Mouse (Mus musculus) limb, embryonic 13.5 days (tissue): ENCODE data around the gene Galntl6. TPM values are rescaled to one million over a fixed set of nuclear protein-coding genes. Genes with fewer than 3 reads are reported as not detected.

ENCODE experiments used
- ATAC-seq: fragments of 200-750 bp; cut with Nextera tagmentation; 2 replicates; pipeline ENCODE4 v1.8.0; 2017; ENCODE audit warnings: low read depth, moderate number of reproducible peaks, moderate TSS enrichment; ENCODE audit not compliant: low FRiP score
- H3K27ac ChIP-seq: fragments of 300-500 bp; sonication (generic); 2 replicates; pipeline ENCODE4 v1.5.1; 2015; ENCODE audit warnings: inconsistent platforms, mild to moderate bottlenecking, moderate library complexity
- H3K27me3 ChIP-seq: fragments of 300-500 bp; sonication (generic); 2 replicates; pipeline ENCODE4 v1.6.1; 2015; ENCODE audit warnings: mild to moderate bottlenecking, inconsistent platforms
- H3K36me3 ChIP-seq: fragments of 300-500 bp; sonication (generic); 2 replicates; pipeline ENCODE4 v1.6.1; 2015; ENCODE audit warnings: inconsistent platforms, mild to moderate bottlenecking, moderate library complexity
- H3K4me1 ChIP-seq: fragments of 300-500 bp; sonication (generic); 2 replicates; pipeline ENCODE4 v1.6.1; 2015; ENCODE audit warnings: inconsistent platforms
- H3K4me2 ChIP-seq: fragments of 300-500 bp; sonication (generic); replicated peaks from 2 replicates; pipeline ENCODE4 v1.6.1; 2015; ENCODE audit warnings: inconsistent platforms, mild to moderate bottlenecking, moderate library complexity
- H3K4me3 ChIP-seq: fragments of 300-500 bp; sonication (generic); 2 replicates; pipeline ENCODE4 v1.5.1; 2015; ENCODE audit warnings: moderate library complexity, mild to moderate bottlenecking, inconsistent platforms
- H3K9ac ChIP-seq: fragments of 300-500 bp; sonication (generic); 2 replicates; pipeline ENCODE4 v1.6.1; 2015; ENCODE audit warnings: mild to moderate bottlenecking, inconsistent platforms
- H3K9me3 ChIP-seq: fragments of 300-500 bp; sonication (generic); 2 replicates; pipeline ENCODE4 v1.6.1; 2016; ENCODE audit warnings: inconsistent platforms
- WGBS: fragments of 180-500 bp; shearing (Covaris S2); methylation state at CpG from one replicate; pipeline ENCODE4 v1.1.7; 2015; 5-methylcytosine and 5-hydroxymethylcytosine counted together
- polyA plus RNA-seq: library from polyadenylated mRNA; unstranded; fragments of >200 nt; fragmentation: Nextera tagmentation; extraction: Ambion mirVana; gene quantifications from 2 replicates; pipeline ENCODE4 v1.2.1, GENCODE M21; 2015

Galntl6 gene
- polyA plus RNA-seq, 1 experiment from 2014 or later: 1.5 TPM

DNA sequence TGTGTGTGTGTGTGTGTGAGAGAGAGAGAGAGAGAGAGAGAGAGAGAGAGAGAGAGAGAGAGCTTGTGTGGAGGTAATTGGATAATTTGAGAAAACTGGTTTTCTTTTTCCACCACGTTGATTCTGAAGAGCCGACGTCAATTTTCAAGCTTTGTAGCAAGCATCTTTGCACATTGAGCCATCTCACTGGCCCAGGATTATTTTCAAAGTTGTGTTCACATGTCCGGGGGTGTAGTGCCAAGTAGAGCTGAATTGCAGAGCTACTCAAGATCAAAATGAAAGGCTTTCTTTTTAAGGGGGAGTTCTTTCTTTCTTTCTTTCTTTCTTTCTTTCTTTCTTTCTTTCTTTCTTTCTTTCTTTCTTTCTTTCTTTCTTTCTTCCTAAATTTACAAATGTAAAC is 1022.3 kb downstream of the Galntl6 start:
- H3K4me2 ChIP-seq: no peak overlapping the region
- H3K36me3 ChIP-seq: no peaks in the 10 kb centered on the region
- H3K27ac ChIP-seq: no peak overlapping the region
- no peak overlapping the region for H3K9ac ChIP-seq
- no peaks in the 10 kb centered on the region for H3K27me3 ChIP-seq
- no peak overlapping the region for H3K4me3 ChIP-seq
- H3K9me3 ChIP-seq: no peaks in the 10 kb centered on the region
- WGBS: 82% methylated on average over 4 of the region's 4 CpGs
- no peaks in the 10 kb centered on the region for H3K4me1 ChIP-seq
- no peak for ATAC-seq

- H3K4me3 ChIP-seq: no peak overlapping the region
- H3K27ac ChIP-seq: no peak overlapping the region
- H3K4me1 ChIP-seq: no peaks in the 10 kb centered on the region
- no peaks in the 10 kb centered on the region for H3K27me3 ChIP-seq
- no peak overlapping the region for H3K4me2 ChIP-seq
- H3K36me3 ChIP-seq: no peaks in the 10 kb centered on the region
- ATAC-seq: no peak
- no peaks in the 10 kb centered on the region for H3K9me3 ChIP-seq
- no peak overlapping the region for H3K9ac ChIP-seq
These were observed 1023.6 kb downstream of the Galntl6 start for GRCm38 (mm10) chr8:57888831-57889230.

DNA sequence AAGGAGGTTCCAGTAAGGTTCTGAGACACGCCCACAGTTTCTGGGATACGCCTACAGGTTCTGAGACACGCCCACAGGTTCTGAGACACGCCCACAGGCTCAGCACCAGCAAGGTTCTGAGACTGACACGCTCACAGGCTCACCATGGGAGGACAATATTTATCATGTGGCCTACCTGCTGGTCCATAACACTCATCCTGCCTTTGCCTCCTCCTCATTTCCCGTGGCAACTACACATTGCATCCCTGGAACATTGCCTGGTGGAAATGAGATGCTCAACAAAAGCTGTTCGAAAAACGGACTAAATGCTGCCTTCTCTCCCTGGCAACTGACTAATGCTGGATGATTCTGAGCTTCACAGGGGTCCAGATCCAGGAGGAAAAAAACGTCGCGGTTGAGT is 1033.0 kb downstream of the Galntl6 start:
- no peak for ATAC-seq
- H3K4me1 ChIP-seq: no peaks in the 10 kb centered on the region
- no peaks in the 10 kb centered on the region for H3K36me3 ChIP-seq
- no peaks in the 10 kb centered on the region for H3K9me3 ChIP-seq
- H3K4me2 ChIP-seq: no peak overlapping the region
- no peak overlapping the region for H3K4me3 ChIP-seq
- no peak overlapping the region for H3K27ac ChIP-seq
- WGBS: 65% methylated on average over 11 of the region's 11 CpGs
- no peak overlapping the region for H3K9ac ChIP-seq
- H3K27me3 ChIP-seq: no peaks in the 10 kb centered on the region

GRCm38 (mm10) chr8:57849074-57849473 is 1063.4 kb downstream of the Galntl6 start:
- H3K9me3 ChIP-seq: no peaks in the 10 kb centered on the region
- H3K27me3 ChIP-seq: no peaks in the 10 kb centered on the region
- ATAC-seq: no peak
- no peak overlapping the region for H3K4me3 ChIP-seq
- H3K27ac ChIP-seq: no peak overlapping the region
- H3K4me2 ChIP-seq: no peak overlapping the region
- H3K4me1 ChIP-seq: no peaks in the 10 kb centered on the region
- H3K9ac ChIP-seq: no peak overlapping the region
- H3K36me3 ChIP-seq: no peaks in the 10 kb centered on the region

DNA sequence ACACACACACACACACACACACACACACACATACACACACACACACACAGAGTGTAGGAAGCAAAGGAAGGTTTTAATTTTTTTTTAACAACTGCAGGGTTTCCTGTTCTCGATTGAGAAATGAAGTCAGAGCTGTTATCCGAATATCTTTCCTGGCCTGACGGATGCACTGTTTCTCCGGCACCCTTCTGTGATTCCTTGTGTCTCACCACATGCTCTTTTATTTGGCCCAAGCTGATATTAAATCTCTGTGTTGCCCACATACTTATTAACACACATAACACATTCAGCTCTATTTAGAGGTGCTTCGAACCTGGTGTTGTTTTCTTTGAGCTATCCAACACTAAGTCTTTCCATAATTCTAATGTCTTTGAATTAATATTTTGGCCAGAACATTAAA is 1069.0 kb downstream of the Galntl6 start:
- H3K27me3 ChIP-seq: no peaks in the 10 kb centered on the region
- 70% methylated on average over 5 of the region's 5 CpGs for WGBS
- no peaks in the 10 kb centered on the region for H3K36me3 ChIP-seq
- no peak overlapping the region for H3K9ac ChIP-seq
- H3K4me3 ChIP-seq: no peak overlapping the region
- no peaks in the 10 kb centered on the region for H3K4me1 ChIP-seq
- H3K4me2 ChIP-seq: no peak overlapping the region
- no peaks in the 10 kb centered on the region for H3K9me3 ChIP-seq
- ATAC-seq: no peak
- H3K27ac ChIP-seq: no peak overlapping the region

DNA sequence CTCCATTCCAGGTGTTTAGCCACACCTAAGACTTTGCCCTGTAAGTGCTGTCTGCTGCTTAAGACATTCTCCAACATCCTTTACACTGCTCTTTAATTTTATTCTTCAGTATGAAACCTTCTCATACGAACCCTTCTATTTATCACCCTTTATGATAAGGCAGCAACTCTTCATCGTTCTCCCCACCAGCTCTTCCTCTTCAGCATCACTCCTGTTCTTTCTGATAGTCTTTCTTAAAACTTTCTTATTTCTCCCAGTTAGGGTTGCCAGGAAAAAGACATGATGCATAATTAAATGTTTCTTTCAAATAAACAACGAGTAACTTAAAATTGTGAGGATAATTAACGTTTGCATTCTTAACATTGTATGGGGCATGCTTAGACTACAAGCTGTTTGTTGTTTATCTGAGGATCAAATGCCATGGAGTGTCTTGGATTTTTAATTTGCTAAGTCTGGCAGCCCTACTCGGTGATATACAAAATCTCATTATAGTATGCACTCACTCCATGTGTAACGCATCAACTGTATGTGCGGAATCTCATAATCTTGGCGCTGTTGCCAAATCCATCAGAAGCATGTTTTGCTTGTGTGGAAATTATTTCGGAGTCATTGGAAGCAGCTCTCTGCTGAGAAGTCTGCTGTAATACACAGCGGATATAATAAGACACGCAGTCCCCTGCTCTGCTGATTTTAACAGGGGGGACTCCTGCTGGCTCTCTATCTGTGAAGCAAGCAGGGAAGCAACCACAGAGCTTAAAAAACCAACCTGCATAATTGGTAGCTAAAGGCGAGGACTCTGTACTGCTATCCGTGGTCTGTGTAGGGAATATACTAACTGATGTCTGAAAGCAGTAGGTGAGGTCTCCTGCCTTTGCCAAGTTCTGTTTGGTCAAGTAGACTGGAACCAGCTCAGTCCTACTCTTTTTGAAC is 1069.7 kb downstream of the Galntl6 start:
- no peak overlapping the region for H3K4me2 ChIP-seq
- no peaks in the 10 kb centered on the region for H3K36me3 ChIP-seq
- no peaks in the 10 kb centered on the region for H3K27me3 ChIP-seq
- WGBS: 64% methylated on average over 13 of the region's 13 CpGs
- H3K4me1 ChIP-seq: no peaks in the 10 kb centered on the region
- H3K4me3 ChIP-seq: no peak overlapping the region
- H3K27ac ChIP-seq: no peak overlapping the region
- no peak overlapping the region for H3K9ac ChIP-seq
- ATAC-seq: no peak
- no peaks in the 10 kb centered on the region for H3K9me3 ChIP-seq

GRCm38 (mm10) chr8:57841446-57841845 is 1071.0 kb downstream of the Galntl6 start:
- H3K9me3 ChIP-seq: no peaks in the 10 kb centered on the region
- WGBS: 85% methylated on average over 4 of the region's 4 CpGs
- no peak overlapping the region for H3K27ac ChIP-seq
- peaks cover 6% of the 10 kb centered on the region for H3K4me1 ChIP-seq
- no peak overlapping the region for H3K4me2 ChIP-seq
- no peak overlapping the region for H3K9ac ChIP-seq
- ATAC-seq: no peak
- H3K36me3 ChIP-seq: no peaks in the 10 kb centered on the region
- H3K27me3 ChIP-seq: no peaks in the 10 kb centered on the region
- H3K4me3 ChIP-seq: no peak overlapping the region

- Histone ChIP-seq H3K36me3 (no peaks in the 10 kb centered on the region), H3K9ac (no peak overlapping the region; the same call in 1 of the 2 replicates), H3K9me3 (no peaks in the 10 kb centered on the region), H3K4me3 (0 out of 2 replicates have a peak overlapping the region, but pooled peaks have one; percentile 15), H3K4me2 (peak overlapping the region; percentile 50), H3K27me3 (no peaks in the 10 kb centered on the region), H3K4me1 (peaks cover 6% of the 10 kb centered on the region), H3K27ac (no peak overlapping the region)
- WGBS: 54% methylated on average over 8 of the region's 8 CpGs
- no peak for ATAC-seq
These were observed 1075.1 kb downstream of the Galntl6 start for GRCm38 (mm10) chr8:57837384-57837783.

GRCm38 (mm10) chr8:57836981-57837380 is 1075.5 kb downstream of the Galntl6 start:
- Histone ChIP-seq H3K4me1 (peaks cover 6% of the 10 kb centered on the region), H3K4me3 (0 out of 2 replicates have a peak overlapping the region, but pooled peaks have one; percentile 15)

GRCm38 (mm10) chr8:57836201-57836883 is 1076.1 kb downstream of the Galntl6 start:
- no peaks in the 10 kb centered on the region for H3K27me3 ChIP-seq
- H3K9me3 ChIP-seq: no peaks in the 10 kb centered on the region
- 83% methylated on average over 15 of the region's 15 CpGs for WGBS
- no peaks in the 10 kb centered on the region for H3K36me3 ChIP-seq
- H3K4me3 ChIP-seq: no peak overlapping the region
- H3K27ac ChIP-seq: no peak overlapping the region
- ATAC-seq: no peak
- H3K9ac ChIP-seq: no peak overlapping the region
- H3K4me2 ChIP-seq: no peak overlapping the region
- peaks cover 6% of the 10 kb centered on the region for H3K4me1 ChIP-seq

More at GRCm38 (mm10) chr8:57836981-57837380, 1075.5 kb downstream of the Galntl6 start:
- H3K27ac ChIP-seq: no peak overlapping the region
- H3K4me2 ChIP-seq: peak overlapping the region; percentile 50
- 40% methylated on average over 11 of the region's 11 CpGs for WGBS
- H3K27me3 ChIP-seq: no peaks in the 10 kb centered on the region
- 0 out of 2 replicates have a peak, but pooled peaks have one; percentile 44 for ATAC-seq
- H3K9me3 ChIP-seq: no peaks in the 10 kb centered on the region
- no peaks in the 10 kb centered on the region for H3K36me3 ChIP-seq
- H3K9ac ChIP-seq: no peak overlapping the region; the same call in 1 of the 2 replicates

GRCm38 (mm10) chr8:57823151-57823550 is 1089.3 kb downstream of the Galntl6 start:
- Histone ChIP-seq H3K36me3 (no peaks in the 10 kb centered on the region), H3K9ac (no peak overlapping the region), H3K27ac (no peak overlapping the region), H3K4me3 (no peak overlapping the region), H3K4me2 (no peak overlapping the region), H3K9me3 (no peaks in the 10 kb centered on the region), H3K4me1 (no peaks in the 10 kb centered on the region), H3K27me3 (no peaks in the 10 kb centered on the region)
- WGBS: 62% methylated on average over 7 of the region's 7 CpGs
- peak; percentile 71 for ATAC-seq

- H3K9ac ChIP-seq: no peak overlapping the region
- no peak overlapping the region for H3K4me2 ChIP-seq
- H3K4me1 ChIP-seq: no peaks in the 10 kb centered on the region
- H3K9me3 ChIP-seq: no peaks in the 10 kb centered on the region
- peak; percentile 36; the same call in 1 of the 2 replicates for ATAC-seq
- H3K27me3 ChIP-seq: no peaks in the 10 kb centered on the region
- no peak overlapping the region for H3K4me3 ChIP-seq
- no peaks in the 10 kb centered on the region for H3K36me3 ChIP-seq
- no peak overlapping the region for H3K27ac ChIP-seq
- WGBS: 26% methylated on average over 7 of the region's 7 CpGs
These were observed 1096.4 kb downstream of the Galntl6 start for GRCm38 (mm10) chr8:57816034-57816433.
